Comparison of ENCODE assay signal across 8 mouse cellular contexts in the genomic region with DNA sequence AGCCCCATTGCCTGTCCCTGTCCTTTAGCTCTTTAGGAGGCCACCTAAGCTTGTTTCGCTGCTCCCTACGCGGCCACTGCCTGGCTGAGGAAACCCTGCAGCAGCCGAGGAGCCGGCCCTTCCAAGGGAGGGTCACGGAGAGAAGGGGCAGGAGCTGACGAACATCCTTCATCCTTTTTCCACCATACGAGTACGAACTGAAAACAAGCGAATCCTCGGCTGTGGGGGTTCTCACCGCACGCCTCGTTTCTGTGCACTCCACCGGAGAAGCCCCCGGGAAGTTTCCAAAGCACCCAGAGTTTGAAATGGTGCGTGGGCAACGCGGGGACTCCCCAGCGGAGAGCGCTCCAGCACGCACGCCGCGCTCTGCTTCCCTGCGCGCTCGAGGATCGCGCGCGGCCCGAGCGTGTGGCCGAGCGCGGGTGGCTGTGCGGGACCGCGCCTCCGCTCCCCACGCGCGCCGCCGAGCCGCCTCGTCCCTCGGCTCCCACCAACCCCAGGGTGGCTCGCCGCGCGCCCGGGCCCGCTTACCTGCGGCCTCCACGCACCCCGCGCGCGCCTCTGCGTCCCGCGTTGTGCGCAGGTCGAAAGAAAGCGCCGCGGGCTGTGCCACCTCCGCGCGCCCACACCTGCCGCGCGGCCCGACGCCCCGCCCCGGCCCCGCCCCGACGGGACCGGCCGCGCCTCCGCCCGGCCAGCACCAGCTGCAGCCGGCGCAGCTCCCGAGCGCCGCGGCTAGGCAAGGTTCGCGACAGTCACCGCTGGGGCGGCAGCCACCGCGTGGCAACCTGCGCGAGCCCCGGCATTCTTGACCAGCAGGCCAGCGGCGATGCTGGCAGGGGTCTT. TPM values are rescaled to one million over a fixed set of nuclear protein-coding genes. Genes with fewer than 3 reads are reported as not detected.
DNase-seq lines count a peak whose midpoint lies in the region; ATAC-seq and TF ChIP-seq lines count a peak whose summit lies in the region.

No protein-coding gene starts in this region.

- H3K79me3 ChIP-seq in C2C12 (ENCODE audit: low read depth), result peaks cover 93% of the 10 kb centered on the region

- peak overlapping the region; percentile 82 for H3K27ac ChIP-seq in embryonic facial prominence, embryonic 10.5 days (replicated peaks)
- H3K27ac ChIP-seq in heart, postnatal 0 days (ENCODE audit: low read depth), result no peak overlapping the region
- no peak overlapping the region for H3K27ac ChIP-seq in liver, embryonic 15.5 days (replicated peaks)
- peak overlapping the region; percentile 75 for H3K27ac ChIP-seq in neural tube, embryonic 13.5 days (replicated peaks)
- H3K27ac ChIP-seq in thymus, adult 2 months (ENCODE audit: control insufficient read depth, insufficient read depth, low read length), result no peak overlapping the region

- H3K4me2 ChIP-seq in heart, postnatal 0 days (ENCODE audit: low read depth, low read length), result peak overlapping the region; percentile 91
- H3K4me2 ChIP-seq in liver, embryonic 15.5 days, result peak overlapping the region; percentile 94
- peak overlapping the region; percentile 86 for H3K4me2 ChIP-seq in neural tube, embryonic 13.5 days

- H3K27me3 ChIP-seq in C2C12 (ENCODE audit: control insufficient read depth, insufficient read depth, insufficient read length), result no peaks in the 10 kb centered on the region
- H3K27me3 ChIP-seq in embryonic facial prominence, embryonic 10.5 days (replicated peaks; ENCODE audit: low read depth, poor library complexity, severe bottlenecking), result peaks cover 52% of the 10 kb centered on the region
- H3K27me3 ChIP-seq in heart, postnatal 0 days (ENCODE audit: control insufficient read depth, insufficient read depth, low read length), result peaks cover 41% of the 10 kb centered on the region
- H3K27me3 ChIP-seq in liver, embryonic 15.5 days, result peaks cover 22% of the 10 kb centered on the region
- H3K27me3 ChIP-seq in neural tube, embryonic 13.5 days, result peaks cover 39% of the 10 kb centered on the region
- no peaks in the 10 kb centered on the region; the same call in 1 of the 2 replicates for H3K27me3 ChIP-seq in thymus, adult 2 months (ENCODE audit: control insufficient read depth, insufficient read depth, low read length)

- peak; percentile 92 for ATAC-seq in heart, postnatal 0 days (ENCODE audit: insufficient read depth, low read depth)
- peak; percentile 97 for ATAC-seq in liver, embryonic 15.5 days (ENCODE audit: insufficient read depth)
- peak; percentile 96 for ATAC-seq in neural tube, embryonic 13.5 days (ENCODE audit: low read depth)

- no peak for TF ChIP-seq EP300 in heart, postnatal 0 days (IDR thresholded peaks at IDR 0.05; ENCODE audit: low read depth)

- peaks cover 100% of the 10 kb centered on the region for H3K79me2 ChIP-seq in C2C12 (ENCODE audit: control insufficient read depth, insufficient read depth)

- peak overlapping the region; percentile 75 for H3ac ChIP-seq in C2C12 (ENCODE audit: control insufficient read depth, insufficient read length, low read depth)

- under 1% methylated on average over 104 of the region's 104 CpGs for WGBS in embryonic facial prominence, embryonic 10.5 days
- under 1% methylated on average over 92 of the region's 104 CpGs for WGBS in heart, postnatal 0 days
- WGBS in liver, embryonic 15.5 days (ENCODE audit: insufficient replicate concordance), result under 1% methylated on average over 104 of the region's 104 CpGs
- under 1% methylated on average over 103 of the region's 104 CpGs for WGBS in neural tube, embryonic 13.5 days
- WGBS in thymus, adult 2 months, result under 1% methylated on average over 93 of the region's 104 CpGs

- peak overlapping the region; percentile 61 for H3K4me3 ChIP-seq in C2C12 (ENCODE audit: insufficient read depth, poor library complexity, severe bottlenecking)
- peak overlapping the region; percentile 77 for H3K4me3 ChIP-seq in embryonic facial prominence, embryonic 10.5 days
- H3K4me3 ChIP-seq in heart, postnatal 0 days (ENCODE audit: low read depth, low read length), result peak overlapping the region; percentile 64
- H3K4me3 ChIP-seq in liver, embryonic 15.5 days (replicated peaks), result peak overlapping the region; percentile 74
- H3K4me3 ChIP-seq in neural tube, embryonic 13.5 days, result peak overlapping the region; percentile 63
- peak overlapping the region; percentile 37 for H3K4me3 ChIP-seq in thymus, adult 2 months (ENCODE audit: control insufficient read depth, insufficient read depth, low read length)

- H3K36me3 ChIP-seq in C2C12 (ENCODE audit: control insufficient read depth, insufficient read depth), result peaks cover 63% of the 10 kb centered on the region
- H3K36me3 ChIP-seq in embryonic facial prominence, embryonic 10.5 days (replicated peaks), result no peaks in the 10 kb centered on the region
- no peaks in the 10 kb centered on the region for H3K36me3 ChIP-seq in heart, postnatal 0 days (replicated peaks; ENCODE audit: control insufficient read depth, insufficient read depth, low read length)
- H3K36me3 ChIP-seq in liver, embryonic 15.5 days (replicated peaks), result no peaks in the 10 kb centered on the region
- H3K36me3 ChIP-seq in neural tube, embryonic 13.5 days, result no peaks in the 10 kb centered on the region
- no peaks in the 10 kb centered on the region for H3K36me3 ChIP-seq in thymus, adult 2 months (ENCODE audit: control insufficient read depth, insufficient read depth, low read length)

- H3K9ac ChIP-seq in heart, postnatal 0 days (replicated peaks; ENCODE audit: low read depth, low read length), result peak overlapping the region; percentile 24
- peak overlapping the region; percentile 62 for H3K9ac ChIP-seq in liver, embryonic 15.5 days
- peak overlapping the region; percentile 76 for H3K9ac ChIP-seq in neural tube, embryonic 13.5 days

- no peak for TF ChIP-seq POLR2A in thymus, adult 2 months (IDR thresholded peaks at IDR 0.05; ENCODE audit: control insufficient read depth, extremely low read depth, insufficient read depth, low read length, poor library complexity)

- H3K9me3 ChIP-seq in embryonic facial prominence, embryonic 10.5 days, result no peaks in the 10 kb centered on the region
- H3K9me3 ChIP-seq in heart, postnatal 0 days (replicated peaks; ENCODE audit: control insufficient read depth, low read length), result no peaks in the 10 kb centered on the region
- no peaks in the 10 kb centered on the region for H3K9me3 ChIP-seq in liver, embryonic 15.5 days (replicated peaks)
- H3K9me3 ChIP-seq in neural tube, embryonic 13.5 days, result no peaks in the 10 kb centered on the region

- DNase-seq in adrenal gland, postnatal 25 days, result peak; percentile 70
- DNase-seq in embryonic facial prominence, embryonic 10.5 days (ENCODE audit: low spot score), result peak; percentile 79
- no peak for DNase-seq in heart, postnatal 0 days (ENCODE audit: low spot score)
- peak; percentile 31 to 77 for DNase-seq in kidney, postnatal 36 days
- peak; percentile 42 for DNase-seq in thymus, adult 2 months

- peak; percentile 60 for TF ChIP-seq CTCF in C2C12 (IDR thresholded peaks at IDR 0.05; ENCODE audit: control insufficient read depth, insufficient read depth, insufficient read length)
- TF ChIP-seq CTCF in heart, postnatal 0 days (IDR thresholded peaks at IDR 0.05; ENCODE audit: low read depth), result peak; percentile 4; the same call in 1 of the 2 replicates
- no peak for TF ChIP-seq CTCF in thymus, adult 2 months (IDR thresholded peaks at IDR 0.05; ENCODE audit: borderline replicate concordance, control insufficient read depth, extremely low read depth, insufficient read depth, low read length, poor library complexity)

- peaks cover 17% of the 10 kb centered on the region for H3K4me1 ChIP-seq in embryonic facial prominence, embryonic 10.5 days
- H3K4me1 ChIP-seq in heart, postnatal 0 days (ENCODE audit: control insufficient read depth, insufficient read depth), result no peaks in the 10 kb centered on the region
- peaks cover 18% of the 10 kb centered on the region for H3K4me1 ChIP-seq in liver, embryonic 15.5 days (replicated peaks)
- H3K4me1 ChIP-seq in neural tube, embryonic 13.5 days (replicated peaks), result no peaks in the 10 kb centered on the region; the same call in 1 of the 2 replicates
- peaks cover 6% of the 10 kb centered on the region for H3K4me1 ChIP-seq in thymus, adult 2 months (replicated peaks; ENCODE audit: control insufficient read depth, insufficient read depth, low read length)

TF ChIP-seq in C2C12, 6 proteins besides CTCF, POLR2A, EP300 and RAD21:
- TF ChIP-seq MAX (IDR thresholded peaks at IDR 0.05), result peak; percentile 64
- no peak for TF ChIP-seq MYOG (IDR thresholded peaks at IDR 0.05; ENCODE audit: control insufficient read depth, extremely low read depth, insufficient read length)
- TF ChIP-seq MYOD1 (IDR thresholded peaks at IDR 0.05; ENCODE audit: control insufficient read depth, insufficient read length, low read depth), result no peak
- TF ChIP-seq CEBPB (IDR thresholded peaks at IDR 0.05; ENCODE audit: low read depth), result no peak
- TF ChIP-seq USF1 (IDR thresholded peaks at IDR 0.05; ENCODE audit: low read depth), result no peak
- no peak for TF ChIP-seq FOSL1 (IDR thresholded peaks at IDR 0.05; ENCODE audit: insufficient read depth, low read length, poor library complexity, severe bottlenecking)

RNA-seq across cellular contexts. Expression of gene Ifne, which starts 58.1 kb away (rescaled TPM):
- polyA plus RNA-seq in C2C12 (2012; fragmentation: generic; extraction: Trizol), result not detected
- not detected in 2 replicates for total RNA-seq in adrenal gland, postnatal 25 days (2021)
- not detected in 2 replicates for polyA plus RNA-seq in embryonic facial prominence, embryonic 10.5 days (2016; fragmentation: Nextera tagmentation; extraction: Ambion mirVana)
- total RNA-seq in heart, postnatal 0 days (2014; rRNA removed; ENCODE audit: low replicate concordance), result not detected in 2 replicates
- polyA plus RNA-seq in heart, postnatal 0 days (2015; fragmentation: Nextera tagmentation; extraction: Ambion mirVana), result not detected in 2 replicates
- polyA plus RNA-seq in liver, embryonic 15.5 days (2015; fragmentation: Nextera tagmentation; extraction: Ambion mirVana), result not detected in 2 replicates
- not detected in 2 replicates for polyA plus RNA-seq in neural tube, embryonic 13.5 days (2015; fragmentation: Nextera tagmentation; extraction: Ambion mirVana)
- not detected in 2 replicates for polyA plus RNA-seq in thymus, adult 2 months (2012; rRNA removed)

Comparison
In these comparisons a context has a peak if more than half of its experiments do, and no peak if none do; other contexts are left out.
1. H3K27ac ChIP-seq: peak in embryonic facial prominence, embryonic 10.5 days (single experiment) and neural tube, embryonic 13.5 days (single experiment); none in heart, postnatal 0 days (single experiment), liver, embryonic 15.5 days (single experiment) and thymus, adult 2 months (single experiment).
2. H3K9ac ChIP-seq: peak in every context shown above with its lines; median percentile 76 in neural tube, embryonic 13.5 days; 62 in liver, embryonic 15.5 days; 24 in heart, postnatal 0 days.
3. Peak in every context shown above with its lines, with median percentiles within 50 percentile points of each other: H3K4me3 ChIP-seq, ATAC-seq and H3K4me2 ChIP-seq.